Mouse (Mus musculus) lung, postnatal 0 days (tissue): ENCODE results near the gene Ak2.

Source experiments
- CTCF ChIP-seq: IDR thresholded peaks from 2 replicates; pipeline ENCODE4 v1.5.1; 2016; ENCODE audit warnings: antibody characterized with exemption, mild to moderate bottlenecking
- EP300 ChIP-seq: IDR thresholded peaks from 2 replicates; pipeline ENCODE4 v1.6.1; 2016; ENCODE audit warnings: antibody characterized with exemption, mild to moderate bottlenecking, control low read depth

- no peak for TF ChIP-seq CTCF
- TF ChIP-seq EP300 = peak; percentile 92
These were observed 22.7 kb upstream of the Ak2 start for GRCm38 (mm10) chr4:128969081-128969480.
